Mouse (Mus musculus): ENCODE data around the gene Cry2.

GRCm38 (mm10) chr2:92442419-92443001 is 8.7 kb upstream of the Cry2 start:
- TF ChIP-seq POLR2A (IDR thresholded peaks at IDR 0.05; ENCODE audit: borderline replicate concordance, control insufficient read depth, low read depth, low read length) (no peak), CTCF (IDR thresholded peaks at IDR 0.05; ENCODE audit: control insufficient read depth, insufficient read depth, low read length) (no peak)
